Mouse (Mus musculus) ovary, adult 2 months (tissue): ENCODE data around the gene Olfr1505. TPM values are rescaled to one million over a fixed set of nuclear protein-coding genes. Genes with fewer than 3 reads are reported as not detected.

Experiments used
- polyA plus RNA-seq: library from polyadenylated mRNA; depleted of rRNA; stranded (reverse); fragments of >200 nt; gene quantifications from 2 replicates; pipeline ENCODE4 v1.2.3, GENCODE M21; 2012; rRNA removed

Gene Olfr1505
- not detected in 2 replicates for polyA plus RNA-seq

GRCm38 (mm10) chr19:13913230-13913629, at the start of gene Olfr1505:
Gene Olfr1505 (plus strand): TSS chr19:13913530.

GRCm38 (mm10) chr19:13897828-13898227, 15.5 kb upstream of the Olfr1505 start, which contains the start of gene Olfr1504:
Gene Olfr1504 (minus strand): TSS chr19:13897928.

Other genes with a start within 250 kb of the Olfr1505 start
- gene Olfr1491, start 216.3 kb upstream of the Olfr1505 start, polyA plus RNA-seq: not detected in 2 replicates
- gene Olfr1493-ps1, start 190.3 kb upstream of the Olfr1505 start, polyA plus RNA-seq: not detected in 2 replicates
- gene Olfr1494, start 173.8 kb upstream of the Olfr1505 start, polyA plus RNA-seq: not detected in 2 replicates
- not detected in 2 replicates for gene Olfr1495, start 148.9 kb upstream of the Olfr1505 start, polyA plus RNA-seq
- not detected in 2 replicates for gene Olfr1496, start 135.7 kb upstream of the Olfr1505 start, polyA plus RNA-seq
- gene Olfr1497, start 115.3 kb upstream of the Olfr1505 start, polyA plus RNA-seq: not detected in 2 replicates
- gene Olfr1499, start 94.1 kb upstream of the Olfr1505 start, polyA plus RNA-seq: not detected in 2 replicates
- gene Olfr1500, start 83.0 kb upstream of the Olfr1505 start, polyA plus RNA-seq: not detected in 2 replicates
- gene Olfr1501, start 62.8 kb upstream of the Olfr1505 start, polyA plus RNA-seq: not detected in 2 replicates
- gene Olfr1502, start 51.7 kb upstream of the Olfr1505 start, polyA plus RNA-seq: not detected in 2 replicates
- not detected in 2 replicates for gene Olfr1504, start 15.6 kb upstream of the Olfr1505 start, polyA plus RNA-seq